Mouse (Mus musculus): ENCODE results near the gene Lrrfip1. TPM values are rescaled to one million over a fixed set of nuclear protein-coding genes. Genes with fewer than 3 reads are reported as not detected.
A peak's percentile ranks its signal among the peaks of the same experiment; 100 is the strongest.

The Lrrfip1 gene
- polyA plus RNA-seq, 1 experiment = 74.1 TPM

DNA sequence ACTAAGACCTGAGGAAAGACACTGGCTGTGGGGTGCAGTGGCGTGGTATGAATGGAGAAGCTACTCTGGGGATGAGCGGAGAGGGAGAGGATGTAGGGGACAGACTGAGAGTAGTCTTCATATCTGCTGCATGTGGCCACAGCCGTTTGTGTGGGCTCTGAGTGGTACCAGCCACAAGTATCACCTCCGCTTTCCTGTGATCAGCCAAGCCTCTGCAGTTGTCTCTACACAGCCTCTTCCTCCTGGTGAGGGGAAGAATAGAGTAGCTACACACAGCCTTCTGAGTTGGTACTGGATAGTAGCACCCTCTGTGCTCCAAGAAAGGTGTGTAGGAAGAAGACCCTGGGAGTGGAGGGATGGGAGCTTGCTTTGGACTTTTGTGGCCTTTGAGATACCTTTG is 38.7 kb downstream of the Lrrfip1 start:
- Histone ChIP-seq H3K27me3 (ENCODE audit: control insufficient read depth, insufficient read depth, insufficient read length) (no peaks in the 10 kb centered on the region), H3K36me3 (ENCODE audit: control insufficient read depth, insufficient read depth) (no peaks in the 10 kb centered on the region), H3ac (ENCODE audit: control insufficient read depth, insufficient read length, low read depth) (no peak overlapping the region), H3K4me3 (ENCODE audit: insufficient read depth, poor library complexity, severe bottlenecking) (no peak overlapping the region), H3K79me2 (ENCODE audit: control insufficient read depth, insufficient read depth) (peaks cover 78% of the 10 kb centered on the region), H3K79me3 (ENCODE audit: low read depth) (peaks cover 23% of the 10 kb centered on the region)
- TF ChIP-seq USF1 (IDR thresholded peaks at IDR 0.05; ENCODE audit: low read depth) = no peak
- no peak for TF ChIP-seq CEBPB (IDR thresholded peaks at IDR 0.05; ENCODE audit: low read depth)

GRCm38 (mm10) chr1:91038010-91038409 is 39.5 kb downstream of the Lrrfip1 start:
- Histone ChIP-seq H3K79me3 (ENCODE audit: low read depth) (peaks cover 21% of the 10 kb centered on the region), H3ac (ENCODE audit: control insufficient read depth, insufficient read length, low read depth) (no peak overlapping the region), H3K79me2 (ENCODE audit: control insufficient read depth, insufficient read depth) (peaks cover 77% of the 10 kb centered on the region), H3K27me3 (ENCODE audit: control insufficient read depth, insufficient read depth, insufficient read length) (no peaks in the 10 kb centered on the region), H3K4me3 (ENCODE audit: insufficient read depth, poor library complexity, severe bottlenecking) (no peak overlapping the region), H3K36me3 (ENCODE audit: control insufficient read depth, insufficient read depth) (no peaks in the 10 kb centered on the region)
- no peak for TF ChIP-seq USF1 (IDR thresholded peaks at IDR 0.05; ENCODE audit: low read depth)
- no peak for TF ChIP-seq MYOG (IDR thresholded peaks at IDR 0.05; ENCODE audit: control insufficient read depth, extremely low read depth, insufficient read length)
- no peak for TF ChIP-seq MAX (IDR thresholded peaks at IDR 0.05)
- TF ChIP-seq CTCF (IDR thresholded peaks at IDR 0.05; ENCODE audit: control insufficient read depth, insufficient read depth, insufficient read length) = no peak
- TF ChIP-seq FOSL1 (IDR thresholded peaks at IDR 0.05; ENCODE audit: insufficient read depth, low read length, poor library complexity, severe bottlenecking) = no peak
- TF ChIP-seq MYOD1 (IDR thresholded peaks at IDR 0.05; ENCODE audit: control insufficient read depth, insufficient read length, low read depth) = no peak
- TF ChIP-seq CEBPB (IDR thresholded peaks at IDR 0.05; ENCODE audit: low read depth) = no peak

- Histone ChIP-seq H3K79me2 (ENCODE audit: control insufficient read depth, insufficient read depth) (peaks cover 77% of the 10 kb centered on the region), H3K4me3 (ENCODE audit: insufficient read depth, poor library complexity, severe bottlenecking) (no peak overlapping the region), H3K36me3 (ENCODE audit: control insufficient read depth, insufficient read depth) (no peaks in the 10 kb centered on the region), H3K79me3 (ENCODE audit: low read depth) (peaks cover 17% of the 10 kb centered on the region), H3K27me3 (ENCODE audit: control insufficient read depth, insufficient read depth, insufficient read length) (no peaks in the 10 kb centered on the region), H3ac (ENCODE audit: control insufficient read depth, insufficient read length, low read depth) (no peak overlapping the region)
- TF ChIP-seq FOSL1 (IDR thresholded peaks at IDR 0.05; ENCODE audit: insufficient read depth, low read length, poor library complexity, severe bottlenecking) (no peak), CEBPB (IDR thresholded peaks at IDR 0.05; ENCODE audit: low read depth) (no peak), MYOG (IDR thresholded peaks at IDR 0.05; ENCODE audit: control insufficient read depth, extremely low read depth, insufficient read length) (no peak), MYOD1 (IDR thresholded peaks at IDR 0.05; ENCODE audit: control insufficient read depth, insufficient read length, low read depth) (no peak), MAX (IDR thresholded peaks at IDR 0.05) (no peak), CTCF (IDR thresholded peaks at IDR 0.05; ENCODE audit: control insufficient read depth, insufficient read depth, insufficient read length) (no peak), USF1 (IDR thresholded peaks at IDR 0.05; ENCODE audit: low read depth) (no peak)
These were observed 40.0 kb downstream of the Lrrfip1 start for GRCm38 (mm10) chr1:91038531-91038930.

DNA sequence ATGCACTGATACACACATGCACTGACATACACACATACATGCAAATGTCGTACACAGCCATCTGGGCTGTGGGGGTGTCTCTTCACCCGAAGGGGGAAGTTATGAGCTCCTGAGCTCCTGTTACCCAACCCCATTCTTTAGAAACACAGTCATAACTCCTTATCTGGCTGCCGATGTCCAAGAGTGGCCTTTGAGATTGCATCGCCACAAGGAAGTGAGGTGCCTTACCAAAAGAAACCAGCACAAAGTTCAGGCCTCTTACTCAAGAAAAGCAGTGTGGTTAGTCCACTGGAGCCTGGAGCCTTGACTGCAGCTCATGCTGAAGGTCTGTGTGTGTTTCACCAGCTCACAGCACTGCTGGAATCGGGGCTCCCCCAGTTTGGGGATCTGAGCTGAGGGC is 43.1 kb downstream of the Lrrfip1 start:
- TF ChIP-seq CEBPB (IDR thresholded peaks at IDR 0.05; ENCODE audit: low read depth) (peak; percentile 31), MYOG (IDR thresholded peaks at IDR 0.05; ENCODE audit: control insufficient read depth, extremely low read depth, insufficient read length) (no peak)
- peaks cover 9% of the 10 kb centered on the region for H3K79me3 ChIP-seq (ENCODE audit: low read depth)
- peaks cover 4% of the 10 kb centered on the region for H3K36me3 ChIP-seq (ENCODE audit: control insufficient read depth, insufficient read depth)
- peaks cover 63% of the 10 kb centered on the region for H3K79me2 ChIP-seq (ENCODE audit: control insufficient read depth, insufficient read depth)
- H3K27me3 ChIP-seq (ENCODE audit: control insufficient read depth, insufficient read depth, insufficient read length) = no peaks in the 10 kb centered on the region
- no peak overlapping the region for H3ac ChIP-seq (ENCODE audit: control insufficient read depth, insufficient read length, low read depth)
- no peak overlapping the region for H3K4me3 ChIP-seq (ENCODE audit: insufficient read depth, poor library complexity, severe bottlenecking)

- TF ChIP-seq FOSL1 (IDR thresholded peaks at IDR 0.05; ENCODE audit: insufficient read depth, low read length, poor library complexity, severe bottlenecking) (no peak), MYOD1 (IDR thresholded peaks at IDR 0.05; ENCODE audit: control insufficient read depth, insufficient read length, low read depth) (no peak), MAX (IDR thresholded peaks at IDR 0.05) (no peak), MYOG (IDR thresholded peaks at IDR 0.05; ENCODE audit: control insufficient read depth, extremely low read depth, insufficient read length) (no peak), USF1 (IDR thresholded peaks at IDR 0.05; ENCODE audit: low read depth) (no peak), CEBPB (IDR thresholded peaks at IDR 0.05; ENCODE audit: low read depth) (no peak)
- no peak overlapping the region for H3ac ChIP-seq (ENCODE audit: control insufficient read depth, insufficient read length, low read depth)
- peaks cover 16% of the 10 kb centered on the region for H3K79me3 ChIP-seq (ENCODE audit: low read depth)
- peaks cover 9% of the 10 kb centered on the region for H3K36me3 ChIP-seq (ENCODE audit: control insufficient read depth, insufficient read depth)
- H3K79me2 ChIP-seq (ENCODE audit: control insufficient read depth, insufficient read depth) = peaks cover 72% of the 10 kb centered on the region
- H3K27me3 ChIP-seq (ENCODE audit: control insufficient read depth, insufficient read depth, insufficient read length) = no peaks in the 10 kb centered on the region
- H3K4me3 ChIP-seq (ENCODE audit: insufficient read depth, poor library complexity, severe bottlenecking) = no peak overlapping the region
These were observed 44.7 kb downstream of the Lrrfip1 start for GRCm38 (mm10) chr1:91043191-91043590.

DNA sequence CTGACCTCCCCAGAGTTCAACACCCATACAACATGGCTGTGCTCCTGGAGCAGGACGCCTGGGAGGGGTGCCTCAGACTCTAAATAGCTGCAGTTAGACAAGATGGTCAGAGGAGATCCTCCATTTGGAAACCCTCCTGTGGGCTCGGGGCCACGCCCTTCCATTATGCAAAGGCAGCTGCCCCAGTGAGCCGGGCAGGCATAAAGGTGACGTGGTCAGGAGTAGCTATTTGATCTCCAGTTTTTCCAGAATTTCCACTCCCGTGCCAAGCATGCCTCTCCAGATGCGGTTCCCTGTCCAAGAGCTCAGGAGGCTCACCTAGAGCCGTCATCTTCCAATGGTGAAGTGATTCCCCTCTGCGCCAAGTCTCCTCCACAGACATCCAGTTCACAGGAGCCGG is 45.6 kb downstream of the Lrrfip1 start:
- Histone ChIP-seq H3K79me3 (ENCODE audit: low read depth) (peaks cover 19% of the 10 kb centered on the region), H3K27me3 (ENCODE audit: control insufficient read depth, insufficient read depth, insufficient read length) (no peaks in the 10 kb centered on the region)

More for the DNA sequence above, 45.6 kb downstream of the Lrrfip1 start:
- TF ChIP-seq CTCF (IDR thresholded peaks at IDR 0.05; ENCODE audit: control insufficient read depth, insufficient read depth, insufficient read length) = no peak
- no peak for TF ChIP-seq MYOD1 (IDR thresholded peaks at IDR 0.05; ENCODE audit: control insufficient read depth, insufficient read length, low read depth)
- no peak for TF ChIP-seq MAX (IDR thresholded peaks at IDR 0.05)
- TF ChIP-seq CEBPB (IDR thresholded peaks at IDR 0.05; ENCODE audit: low read depth) = no peak
- no peak for TF ChIP-seq FOSL1 (IDR thresholded peaks at IDR 0.05; ENCODE audit: insufficient read depth, low read length, poor library complexity, severe bottlenecking)
- TF ChIP-seq MYOG (IDR thresholded peaks at IDR 0.05; ENCODE audit: control insufficient read depth, extremely low read depth, insufficient read length) = no peak
- TF ChIP-seq USF1 (IDR thresholded peaks at IDR 0.05; ENCODE audit: low read depth) = no peak
- Histone ChIP-seq H3ac (ENCODE audit: control insufficient read depth, insufficient read length, low read depth) (no peak overlapping the region), H3K79me2 (ENCODE audit: control insufficient read depth, insufficient read depth) (peaks cover 75% of the 10 kb centered on the region), H3K36me3 (ENCODE audit: control insufficient read depth, insufficient read depth) (peaks cover 9% of the 10 kb centered on the region), H3K4me3 (ENCODE audit: insufficient read depth, poor library complexity, severe bottlenecking) (no peak overlapping the region)

Measured in C2C12 (cell line).